Mouse (Mus musculus) erythroblast, embryonic 14.5 days (primary cell): Measurements from ENCODE around the gene Pzp. TPM values are rescaled to one million over a fixed set of nuclear protein-coding genes. Genes with fewer than 3 reads are reported as not detected.

Experiments used
- H3K27me3 ChIP-seq: 2 replicates; pipeline ENCODE4 v1.6.1; 2012; ENCODE audit warnings: inconsistent platforms; ENCODE audit not compliant: control insufficient read depth
- H3K36me3 ChIP-seq: 2 replicates; pipeline ENCODE4 v1.6.1; 2012; ENCODE audit warnings: mild to moderate bottlenecking, inconsistent platforms; ENCODE audit not compliant: control insufficient read depth
- H3K4me1 ChIP-seq: 2 replicates; pipeline ENCODE4 v1.6.1; 2012; ENCODE audit warnings: inconsistent platforms; ENCODE audit not compliant: control insufficient read depth
- H3K4me3 ChIP-seq: replicated peaks from 2 replicates; pipeline ENCODE3; 2012; ENCODE audit warnings: moderate library complexity, mild to moderate bottlenecking, inconsistent platforms
- H3K9me3 ChIP-seq: 2 replicates; pipeline ENCODE4 v1.6.1; 2012; ENCODE audit warnings: low read length, inconsistent platforms, mixed read lengths; ENCODE audit not compliant: control insufficient read depth
- GATA1 ChIP-seq: IDR thresholded peaks from 2 replicates; pipeline ENCODE4 v1.6.1; 2012; ENCODE audit warnings: low read length, inconsistent platforms, mixed read lengths
- TAL1 ChIP-seq: IDR thresholded peaks from 3 replicates; pipeline ENCODE4 v1.6.1; 2012; ENCODE audit warnings: low read length, inconsistent platforms, mixed read lengths
- polyA plus RNA-seq: library from polyadenylated mRNA; stranded (reverse); fragments of >175 nt; gene quantifications from 2 replicates; pipeline ENCODE4 v1.2.3, GENCODE M21; 2012

Pzp gene
- 0.05 TPM in 1 of 2 replicates, not detected in the other for polyA plus RNA-seq

DNA sequence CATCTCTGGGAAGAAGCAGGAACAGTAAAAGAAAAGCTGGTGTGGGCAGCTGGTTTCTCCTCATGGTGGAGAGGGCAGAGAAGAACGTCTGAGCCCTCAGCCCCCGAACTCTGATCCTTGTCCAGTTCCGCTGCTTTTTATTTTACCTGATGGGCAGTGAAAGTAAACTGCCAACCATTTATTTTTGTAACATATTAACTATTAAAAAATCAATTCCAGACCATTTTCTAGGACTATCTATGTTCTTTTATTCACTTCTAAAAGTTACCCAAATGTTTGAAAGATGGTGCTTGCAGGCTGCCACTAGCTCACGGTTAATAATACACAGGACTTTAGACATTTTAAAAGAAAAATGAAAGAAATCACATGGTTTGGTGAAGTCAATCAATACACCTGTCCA is at the start of gene Pzp:
Pzp (minus strand) TSS at position 120 of the 400 bp plus-strand sequence.
- no peak for TF ChIP-seq GATA1
- TF ChIP-seq TAL1 = no peak
- Histone ChIP-seq H3K9me3 (peaks cover 9% of the 10 kb centered on the region), H3K4me3 (peak within 1 kb of the TSS; percentile 21), H3K36me3 (no peaks in the 10 kb centered on the region; the same call in 1 of the 2 replicates), H3K4me1 (no peaks in the 10 kb centered on the region), H3K27me3 (no peaks in the 10 kb centered on the region)

DNA sequence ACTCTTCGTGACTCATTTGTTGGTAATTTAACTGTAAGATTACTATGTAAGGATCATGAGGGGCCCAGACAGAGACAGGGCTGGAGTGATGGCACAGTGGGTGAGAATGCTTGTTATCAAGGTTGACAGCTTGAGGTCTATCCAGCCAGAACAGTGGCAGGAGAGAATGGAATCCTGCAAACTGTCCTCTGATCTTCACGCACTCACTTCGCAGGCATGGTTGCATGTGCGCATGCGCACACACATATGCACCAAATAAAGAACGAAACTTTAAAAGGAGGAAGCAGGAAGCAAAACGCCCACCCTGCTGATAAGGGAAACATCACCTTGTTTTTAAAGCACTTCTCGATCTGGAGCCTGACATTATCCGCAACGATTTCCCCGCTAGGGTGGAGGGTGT is 40.1 kb upstream of the Pzp start:
- Histone ChIP-seq H3K4me3 (no peak overlapping the region), H3K36me3 (no peaks in the 10 kb centered on the region), H3K9me3 (peaks cover 21% of the 10 kb centered on the region), H3K27me3 (no peaks in the 10 kb centered on the region), H3K4me1 (no peaks in the 10 kb centered on the region)
- no peak for TF ChIP-seq GATA1
- TF ChIP-seq TAL1 = no peak

DNA sequence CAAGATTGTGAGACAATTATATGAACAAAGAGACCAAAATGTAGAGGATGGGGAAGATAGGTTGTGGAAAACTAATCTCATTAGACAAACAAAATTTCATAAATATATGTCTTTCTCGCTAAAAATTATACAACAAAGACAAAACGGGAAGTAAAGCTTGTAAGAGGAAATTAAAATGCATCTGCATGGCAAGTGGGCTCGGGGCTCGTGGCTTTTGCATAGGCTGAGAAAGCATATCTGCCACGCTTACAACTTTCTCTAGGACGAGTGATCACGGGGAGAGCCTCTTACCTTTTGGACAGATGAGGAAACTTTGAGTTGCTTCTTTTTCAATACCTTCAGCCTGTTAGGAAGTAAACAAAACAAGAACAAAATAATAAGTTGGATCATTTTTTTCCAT is 27.5 kb upstream of the Pzp start:
- Histone ChIP-seq H3K4me1 (no peaks in the 10 kb centered on the region), H3K4me3 (no peak overlapping the region), H3K27me3 (no peaks in the 10 kb centered on the region), H3K9me3 (peaks cover 1% of the 10 kb centered on the region; the same call in 1 of the 2 replicates), H3K36me3 (no peaks in the 10 kb centered on the region)
- TF ChIP-seq GATA1 (no peak), TAL1 (no peak)

DNA sequence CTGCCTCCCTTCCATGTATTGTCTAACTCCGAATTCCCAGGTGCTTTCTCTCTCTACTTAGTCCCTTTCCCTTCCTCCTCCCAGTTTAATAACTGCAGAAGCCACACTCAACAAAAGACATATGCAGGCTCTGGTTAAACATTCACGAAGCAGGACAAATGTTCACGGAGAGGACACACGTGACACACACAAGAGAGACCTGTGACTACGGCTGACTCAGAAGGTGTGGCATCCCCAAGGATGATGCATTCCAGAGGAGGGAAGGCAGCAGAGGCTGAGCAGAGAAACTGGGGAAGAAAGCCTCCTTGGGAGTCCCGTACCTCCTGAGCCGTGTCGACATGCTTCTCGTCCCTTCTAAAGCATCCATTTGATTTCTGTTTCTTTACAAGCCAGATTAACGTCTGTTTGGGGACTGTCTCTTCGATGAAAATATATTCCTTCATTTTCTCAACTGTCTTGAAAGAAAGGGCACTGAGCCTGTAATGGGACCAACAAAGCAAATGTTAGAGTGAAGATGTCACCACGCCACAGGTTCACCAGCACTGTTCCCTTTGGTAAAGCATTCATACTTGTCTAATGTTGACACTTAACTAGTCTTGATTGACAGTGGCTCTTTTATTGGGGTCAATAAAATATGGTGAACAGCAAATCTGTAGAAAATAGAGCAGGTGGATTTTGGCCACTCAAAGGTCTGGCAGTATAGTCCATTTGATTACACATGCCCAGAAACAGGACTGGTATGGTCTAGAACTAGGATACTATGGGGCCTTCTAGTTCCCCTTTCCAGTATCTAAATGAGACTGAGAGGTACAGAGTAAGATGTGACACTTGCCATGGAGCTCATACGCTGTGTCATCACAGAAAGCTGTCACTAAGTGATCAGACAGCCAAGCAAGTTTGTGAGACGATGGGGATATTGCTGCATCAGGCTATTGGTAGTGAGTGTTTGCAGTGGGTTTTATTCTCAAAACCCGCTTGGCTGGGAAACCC is 23.2 kb upstream of the Pzp start:
- TF ChIP-seq TAL1 (no peak), GATA1 (no peak)
- Histone ChIP-seq H3K36me3 (no peaks in the 10 kb centered on the region), H3K9me3 (no peaks in the 10 kb centered on the region), H3K27me3 (no peaks in the 10 kb centered on the region), H3K4me1 (no peaks in the 10 kb centered on the region), H3K4me3 (no peak overlapping the region)

DNA sequence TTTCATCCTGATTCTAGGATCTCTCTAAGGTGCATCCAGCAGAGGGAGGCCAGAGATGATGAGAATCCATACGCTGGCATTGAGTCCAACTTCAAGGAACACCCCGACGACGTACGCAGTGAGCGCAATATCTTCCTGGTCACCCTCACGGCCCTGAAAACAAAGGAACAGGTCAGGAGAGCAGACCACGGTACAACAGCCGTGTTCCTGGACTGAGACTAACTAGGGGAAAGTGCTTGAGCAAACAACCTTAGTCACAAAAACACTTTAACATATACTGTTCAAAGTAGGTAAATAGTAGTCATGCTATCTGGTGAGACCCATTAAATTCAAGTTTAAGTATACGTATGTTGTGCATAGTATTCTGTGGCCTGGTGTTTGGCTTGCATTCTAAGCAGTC is 22.0 kb upstream of the Pzp start:
- Histone ChIP-seq H3K36me3 (no peaks in the 10 kb centered on the region), H3K27me3 (no peaks in the 10 kb centered on the region), H3K9me3 (no peaks in the 10 kb centered on the region), H3K4me1 (no peaks in the 10 kb centered on the region), H3K4me3 (no peak overlapping the region)
- no peak for TF ChIP-seq GATA1
- TF ChIP-seq TAL1 = no peak

DNA sequence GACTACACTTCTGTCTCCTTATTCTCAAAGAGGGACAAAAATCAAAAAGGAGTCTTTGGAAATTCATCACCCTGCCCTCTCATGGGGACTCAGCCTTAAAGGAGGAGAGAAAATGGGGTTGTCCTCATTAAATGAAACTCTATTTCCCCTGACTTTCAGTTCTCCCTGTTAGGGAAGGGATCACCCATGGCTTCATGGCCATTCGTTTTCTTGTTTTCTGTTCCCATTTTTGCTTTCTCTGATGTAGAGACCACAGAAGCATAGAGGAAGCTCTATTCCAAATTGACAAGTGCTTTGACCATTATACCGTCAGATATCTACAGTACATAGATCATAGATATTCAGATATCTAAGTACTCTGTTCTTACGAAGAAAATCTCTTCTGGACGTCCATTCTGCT is 18.9 kb upstream of the Pzp start:
- no peaks in the 10 kb centered on the region for H3K4me1 ChIP-seq
- H3K4me3 ChIP-seq = no peak overlapping the region
- no peaks in the 10 kb centered on the region for H3K36me3 ChIP-seq
- H3K27me3 ChIP-seq = no peaks in the 10 kb centered on the region
- H3K9me3 ChIP-seq = no peaks in the 10 kb centered on the region; the same call in 1 of the 2 replicates
- TF ChIP-seq GATA1 (no peak), TAL1 (no peak)

DNA sequence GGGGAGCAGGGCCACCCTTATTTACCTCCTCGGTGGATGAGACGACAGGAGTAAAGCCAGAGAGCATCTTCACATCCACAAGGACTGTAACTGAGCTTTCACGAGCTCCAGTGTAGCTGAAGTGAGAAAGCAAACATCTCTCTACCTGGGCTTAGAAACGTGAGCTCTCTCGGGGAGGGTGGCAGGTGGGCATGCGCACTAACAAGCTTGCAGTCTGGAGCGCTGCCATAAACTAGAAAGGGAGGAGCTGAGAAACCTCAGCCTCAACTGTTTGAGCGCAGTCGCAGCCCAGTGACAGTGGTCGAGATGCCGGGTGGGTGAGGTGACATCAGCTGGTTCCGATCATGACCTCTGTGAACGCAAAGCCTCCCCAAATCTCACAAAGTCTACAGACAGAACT is 16.7 kb upstream of the Pzp start:
- Histone ChIP-seq H3K4me3 (no peak overlapping the region), H3K9me3 (no peaks in the 10 kb centered on the region; the same call in 1 of the 2 replicates), H3K4me1 (no peaks in the 10 kb centered on the region), H3K27me3 (no peaks in the 10 kb centered on the region), H3K36me3 (no peaks in the 10 kb centered on the region)
- TF ChIP-seq GATA1 (no peak), TAL1 (no peak)

DNA sequence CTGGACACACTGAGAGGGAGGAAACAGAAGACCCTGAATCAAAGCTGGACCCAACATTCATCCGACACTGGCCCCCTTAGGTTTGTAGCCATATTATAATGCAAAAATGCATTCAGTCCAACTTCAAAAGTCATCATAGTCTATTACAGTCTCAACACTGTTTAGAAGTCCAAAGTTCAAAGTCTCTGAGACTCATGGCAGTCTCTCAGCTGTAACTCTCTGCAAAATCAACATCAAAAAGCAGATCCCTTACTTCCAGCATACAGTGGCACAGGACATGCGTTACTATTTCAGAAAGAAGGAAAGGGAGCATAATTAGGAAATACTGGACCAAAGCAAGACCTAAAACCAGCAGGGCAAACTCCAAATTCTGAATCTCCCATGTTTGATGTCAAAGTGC is 8.7 kb upstream of the Pzp start:
- Histone ChIP-seq H3K36me3 (no peaks in the 10 kb centered on the region), H3K4me3 (no peak overlapping the region)

DNA sequence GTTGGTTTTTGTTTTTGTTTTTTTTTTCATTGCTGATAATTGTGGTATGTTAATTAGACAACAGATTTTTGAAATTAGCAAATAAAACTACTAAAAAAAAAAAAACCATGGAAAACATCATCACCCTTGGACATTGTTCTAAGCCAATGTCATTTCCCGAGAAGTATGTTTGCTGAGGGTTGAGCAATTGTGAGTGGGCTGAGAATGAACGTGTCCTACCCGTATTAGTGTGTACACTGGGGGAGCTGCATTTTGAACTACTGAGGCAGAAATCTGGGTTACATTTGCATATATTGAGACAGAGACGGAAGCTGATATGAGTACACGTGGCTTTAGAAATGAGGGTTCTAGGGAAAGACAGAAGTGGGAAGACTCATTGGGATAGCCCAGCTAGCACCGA is 6.8 kb upstream of the Pzp start:
- Histone ChIP-seq H3K27me3 (no peaks in the 10 kb centered on the region), H3K36me3 (no peaks in the 10 kb centered on the region), H3K4me3 (no peak overlapping the region), H3K4me1 (no peaks in the 10 kb centered on the region), H3K9me3 (peaks cover 2% of the 10 kb centered on the region; the same call in 1 of the 2 replicates)
- TF ChIP-seq GATA1 (no peak), TAL1 (no peak)

More for the DNA sequence above, 8.7 kb upstream of the Pzp start:
- TF ChIP-seq TAL1 (no peak), GATA1 (no peak)
- Histone ChIP-seq H3K9me3 (no peaks in the 10 kb centered on the region), H3K27me3 (no peaks in the 10 kb centered on the region), H3K4me1 (no peaks in the 10 kb centered on the region)
